Mouse (Mus musculus) small intestine, adult 2 months (tissue): ENCODE measurements at regions not wholly inside any gene's neighbourhood (a gene's known extent, or its start where the extent isn't known, plus 50 kb on each side); places are given as distances from the start of the nearest gene placed in this dataset.

Experiments
- CTCF ChIP-seq: fragments of 200-500 bp; IDR thresholded peaks from 2 replicates; pipeline ENCODE4 v1.5.1; 2012; ENCODE audit warnings: low read depth, mild to moderate bottlenecking, control low read depth, inconsistent platforms, low read length, moderate library complexity, mixed read lengths; ENCODE audit not compliant: insufficient replicate concordance, insufficient read length; ENCODE audit errors: extremely low read depth
- POLR2A ChIP-seq: fragments of 200-500 bp; IDR thresholded peaks from 2 replicates; pipeline ENCODE4 v1.6.1; 2012; ENCODE audit warnings: low read depth, mild to moderate bottlenecking, control low read depth, inconsistent platforms, low read length, moderate library complexity

DNA sequence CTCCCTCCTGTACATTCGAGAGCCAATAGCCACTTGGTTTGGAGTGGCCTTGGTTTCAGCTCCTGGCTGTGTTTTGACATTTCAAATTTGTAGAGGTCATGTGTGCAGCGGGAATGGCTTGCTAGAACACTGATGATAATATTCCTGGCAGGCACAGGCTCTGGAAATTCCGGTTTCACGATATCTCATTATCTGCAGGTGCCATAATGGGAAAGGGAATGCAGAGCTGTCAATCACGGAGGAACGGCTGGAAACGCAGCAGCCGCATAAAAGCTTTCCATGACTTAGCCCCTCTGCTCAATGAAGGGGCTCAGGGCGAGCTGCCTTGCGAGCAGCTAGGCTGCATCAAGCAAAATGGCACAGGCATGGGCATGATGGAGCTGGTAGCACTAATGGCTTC, 251.6 kb downstream of the Tshz3 start:
- no peak for TF ChIP-seq POLR2A
- TF ChIP-seq CTCF: no peak
